Mouse (Mus musculus): ENCODE data around the gene Ifrd2. TPM values are rescaled to one million over a fixed set of nuclear protein-coding genes. Genes with fewer than 3 reads are reported as not detected.
A peak's percentile ranks its signal among the peaks of the same experiment; 100 is the strongest.

Ifrd2 gene
- total RNA-seq, 2 experiments from 2014 or later: 192 to 226 TPM

- no peak for ATAC-seq (replicated peaks; ENCODE audit: low FRiP score, low TSS enrichment, poor library complexity, severe bottlenecking)
Measured at GRCm38 (mm10) chr9:107593101-107593976, 5.9 kb downstream of the Ifrd2 start.

- ATAC-seq (replicated peaks; ENCODE audit: low FRiP score, low TSS enrichment, poor library complexity, severe bottlenecking): no peak
Measured at GRCm38 (mm10) chr9:107594281-107595062, 7.0 kb downstream of the Ifrd2 start.

GRCm38 (mm10) chr9:107596619-107597569, 9.5 kb downstream of the Ifrd2 start:
- ATAC-seq (replicated peaks; ENCODE audit: low FRiP score, low TSS enrichment, poor library complexity, severe bottlenecking): no peak

GRCm38 (mm10) chr9:107598385-107598784, 10.9 kb downstream of the Ifrd2 start:
- ATAC-seq (replicated peaks; ENCODE audit: low FRiP score, low TSS enrichment, poor library complexity, severe bottlenecking): no peak

- ATAC-seq (replicated peaks; ENCODE audit: low FRiP score, low TSS enrichment, poor library complexity, severe bottlenecking): no peak
Measured at GRCm38 (mm10) chr9:107599433-107599832, 12.0 kb downstream of the Ifrd2 start.

GRCm38 (mm10) chr9:107599842-107600241, 12.4 kb downstream of the Ifrd2 start:
- no peak for ATAC-seq (replicated peaks; ENCODE audit: low FRiP score, low TSS enrichment, poor library complexity, severe bottlenecking)

GRCm38 (mm10) chr9:107600745-107601144, 13.3 kb downstream of the Ifrd2 start:
- ATAC-seq (replicated peaks; ENCODE audit: low FRiP score, low TSS enrichment, poor library complexity, severe bottlenecking): no peak

GRCm38 (mm10) chr9:107601275-107601674, 13.8 kb downstream of the Ifrd2 start:
- ATAC-seq (replicated peaks; ENCODE audit: low FRiP score, low TSS enrichment, poor library complexity, severe bottlenecking): no peak

- ATAC-seq (replicated peaks; ENCODE audit: low FRiP score, low TSS enrichment, poor library complexity, severe bottlenecking): peak; percentile 58
Measured at GRCm38 (mm10) chr9:107602068-107602648, 14.7 kb downstream of the Ifrd2 start.

- ATAC-seq (replicated peaks; ENCODE audit: low FRiP score, low TSS enrichment, poor library complexity, severe bottlenecking): no peak
Measured at GRCm38 (mm10) chr9:107603251-107603650, 15.8 kb downstream of the Ifrd2 start.

- ATAC-seq (replicated peaks; ENCODE audit: low FRiP score, low TSS enrichment, poor library complexity, severe bottlenecking): no peak
Measured at GRCm38 (mm10) chr9:107605041-107605661, 17.7 kb downstream of the Ifrd2 start.

- ATAC-seq (replicated peaks; ENCODE audit: low FRiP score, low TSS enrichment, poor library complexity, severe bottlenecking): no peak
Measured at GRCm38 (mm10) chr9:107606591-107606990, 19.1 kb downstream of the Ifrd2 start.

GRCm38 (mm10) chr9:107607036-107607435, 19.6 kb downstream of the Ifrd2 start:
- no peak for ATAC-seq (replicated peaks; ENCODE audit: low FRiP score, low TSS enrichment, poor library complexity, severe bottlenecking)

GRCm38 (mm10) chr9:107607653-107608245, 20.3 kb downstream of the Ifrd2 start:
- no peak for ATAC-seq (replicated peaks; ENCODE audit: low FRiP score, low TSS enrichment, poor library complexity, severe bottlenecking)

GRCm38 (mm10) chr9:107608741-107609432, 21.4 kb downstream of the Ifrd2 start, which contains the start of gene Sema3b:
Gene Sema3b (minus strand): TSS chr9:107609229.
- no peak for ATAC-seq (replicated peaks; ENCODE audit: low FRiP score, low TSS enrichment, poor library complexity, severe bottlenecking)

- no peak for ATAC-seq (replicated peaks; ENCODE audit: low FRiP score, low TSS enrichment, poor library complexity, severe bottlenecking)
Measured at GRCm38 (mm10) chr9:107609433-107609830, 22.0 kb downstream of the Ifrd2 start.

- no peak for ATAC-seq (replicated peaks; ENCODE audit: low FRiP score, low TSS enrichment, poor library complexity, severe bottlenecking)
Measured at GRCm38 (mm10) chr9:107611456-107612190, 24.2 kb downstream of the Ifrd2 start.

Measured in megakaryocyte-erythroid progenitor cell, adult 5-6 weeks (primary cell).